Mouse (Mus musculus) kidney, embryonic 14.5 days (tissue): ENCODE measurements around the gene Nphp1. TPM values are rescaled to one million over a fixed set of nuclear protein-coding genes. Genes with fewer than 3 reads are reported as not detected.
A peak's percentile ranks its signal among the peaks of the same experiment; 100 is the strongest.

Source experiments
- ATAC-seq: fragments of 200-750 bp; cut with Nextera tagmentation; 2 replicates; pipeline ENCODE4 v1.8.0; 2017; ENCODE audit warnings: moderate number of reproducible peaks, mild to moderate bottlenecking, moderate TSS enrichment, moderate library complexity; ENCODE audit not compliant: low FRiP score, low TSS enrichment
- H3K27ac ChIP-seq: fragments of 300-500 bp; sonication (generic); 2 replicates; pipeline ENCODE4 v1.5.1; 2014; ENCODE audit warnings: low read depth, mild to moderate bottlenecking, low read length, moderate library complexity, mixed read lengths
- H3K27me3 ChIP-seq: fragments of 300-500 bp; sonication (generic); 2 replicates; pipeline ENCODE4 v1.6.1; 2014; ENCODE audit warnings: mild to moderate bottlenecking, low read length; ENCODE audit not compliant: control insufficient read depth, insufficient read depth
- H3K36me3 ChIP-seq: fragments of 300-500 bp; sonication (generic); 2 replicates; pipeline ENCODE4 v1.6.1; 2014; ENCODE audit warnings: low read length, mixed read lengths; ENCODE audit not compliant: control insufficient read depth, insufficient read depth
- H3K4me1 ChIP-seq: fragments of 300-500 bp; sonication (generic); 2 replicates; pipeline ENCODE4 v1.6.1; 2014; ENCODE audit warnings: low read length, mixed read lengths; ENCODE audit not compliant: control insufficient read depth, insufficient read depth
- H3K4me2 ChIP-seq: fragments of 300-500 bp; sonication (generic); replicated peaks from 2 replicates; pipeline ENCODE4 v1.6.1; 2014; ENCODE audit warnings: low read depth, mild to moderate bottlenecking, low read length
- H3K4me3 ChIP-seq: fragments of 300-500 bp; sonication (generic); 2 replicates; pipeline ENCODE4 v1.5.1; 2014; ENCODE audit warnings: mild to moderate bottlenecking, low read length
- H3K9ac ChIP-seq: fragments of 300-500 bp; sonication (generic); 2 replicates; pipeline ENCODE4 v1.6.1; 2014; ENCODE audit warnings: low read depth, mild to moderate bottlenecking, low read length, moderate library complexity
- H3K9me3 ChIP-seq: fragments of 300-500 bp; sonication (generic); 2 replicates; pipeline ENCODE4 v1.6.1; 2016; ENCODE audit warnings: low read length; ENCODE audit not compliant: control insufficient read depth
- WGBS: fragments of 180-500 bp; shearing (Covaris S2); extraction: QIAGEN DNeasy Blood & Tissue Kit; methylation state at CpG from one replicate; pipeline ENCODE4 v1.1.7; 2014; 5-methylcytosine and 5-hydroxymethylcytosine counted together
- polyA plus RNA-seq: library from polyadenylated mRNA; unstranded; fragments of >200 nt; fragmentation: Nextera tagmentation; extraction: Ambion mirVana; gene quantifications from 2 replicates; pipeline ENCODE4 v1.2.1, GENCODE M21; 2014

Nphp1 gene
- polyA plus RNA-seq, 1 experiment from 2014 or later: 32.0 TPM

DNA sequence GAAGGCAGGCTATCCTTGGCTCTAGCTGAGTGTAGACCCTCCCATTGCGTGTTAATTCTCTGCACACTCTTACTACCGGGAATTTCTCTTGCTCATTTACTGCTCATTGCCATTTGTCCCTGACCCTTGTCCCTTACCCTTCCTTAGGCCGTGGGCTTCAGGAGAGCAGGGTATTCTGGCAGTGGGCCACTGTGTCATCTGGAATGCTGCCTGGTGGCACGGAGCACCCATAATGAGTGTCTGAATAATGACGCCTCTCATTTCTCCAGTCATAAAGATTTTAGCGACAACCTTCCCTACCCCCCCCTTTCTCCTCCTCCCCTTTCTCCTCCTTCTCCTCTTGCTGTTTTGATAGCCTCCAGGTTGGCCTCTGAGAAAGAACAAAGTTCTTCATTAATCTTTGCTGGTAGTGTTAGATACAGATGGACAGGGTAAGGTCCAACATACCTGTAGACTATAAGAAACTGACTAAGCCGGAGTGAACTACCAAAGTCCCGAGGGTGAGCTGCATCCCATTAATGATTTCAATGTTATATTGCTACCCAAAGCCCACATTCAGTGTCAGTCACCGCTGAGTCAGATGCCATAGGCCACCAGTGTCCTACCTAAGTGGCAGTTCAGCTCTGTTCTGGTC, 53.1 kb downstream of the Nphp1 start:
- Histone ChIP-seq H3K9ac (no peak overlapping the region), H3K4me2 (no peak overlapping the region), H3K27ac (no peak overlapping the region), H3K36me3 (no peaks in the 10 kb centered on the region), H3K4me3 (no peak overlapping the region), H3K4me1 (0 out of 2 replicates have a peak, but pooled peaks cover 3% of the 10 kb centered on the region), H3K9me3 (no peaks in the 10 kb centered on the region), H3K27me3 (no peaks in the 10 kb centered on the region)
- ATAC-seq: no peak
- 51% methylated on average over 9 of the region's 9 CpGs for WGBS

DNA sequence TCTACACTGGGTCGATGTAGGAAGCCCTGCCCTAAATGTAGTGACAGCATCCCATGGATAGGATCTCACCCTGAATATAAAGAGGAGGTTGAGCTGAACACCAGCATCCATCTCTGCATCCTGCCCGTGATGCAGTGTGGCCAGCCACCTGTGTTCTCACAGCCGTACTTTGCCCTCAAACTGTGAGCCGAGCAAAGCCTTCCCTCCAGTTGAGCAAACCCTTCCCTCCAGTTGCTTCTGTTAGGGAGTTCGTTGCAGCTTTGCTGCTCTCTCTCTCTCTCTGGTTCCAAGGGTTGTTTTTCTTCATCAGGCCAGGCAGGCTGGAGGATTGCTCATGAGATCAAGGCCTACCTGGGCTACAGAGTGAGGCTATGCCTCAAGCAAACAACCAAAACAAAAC, 53.8 kb downstream of the Nphp1 start:
- 0 out of 2 replicates have a peak, but pooled peaks cover 3% of the 10 kb centered on the region for H3K4me1 ChIP-seq
- H3K27ac ChIP-seq: no peak overlapping the region
- no peak for ATAC-seq
- H3K9ac ChIP-seq: no peak overlapping the region
- 80% methylated on average over 5 of the region's 5 CpGs for WGBS
- H3K4me2 ChIP-seq: no peak overlapping the region
- H3K4me3 ChIP-seq: no peak overlapping the region
- no peaks in the 10 kb centered on the region for H3K27me3 ChIP-seq
- no peaks in the 10 kb centered on the region for H3K36me3 ChIP-seq
- H3K9me3 ChIP-seq: no peaks in the 10 kb centered on the region

DNA sequence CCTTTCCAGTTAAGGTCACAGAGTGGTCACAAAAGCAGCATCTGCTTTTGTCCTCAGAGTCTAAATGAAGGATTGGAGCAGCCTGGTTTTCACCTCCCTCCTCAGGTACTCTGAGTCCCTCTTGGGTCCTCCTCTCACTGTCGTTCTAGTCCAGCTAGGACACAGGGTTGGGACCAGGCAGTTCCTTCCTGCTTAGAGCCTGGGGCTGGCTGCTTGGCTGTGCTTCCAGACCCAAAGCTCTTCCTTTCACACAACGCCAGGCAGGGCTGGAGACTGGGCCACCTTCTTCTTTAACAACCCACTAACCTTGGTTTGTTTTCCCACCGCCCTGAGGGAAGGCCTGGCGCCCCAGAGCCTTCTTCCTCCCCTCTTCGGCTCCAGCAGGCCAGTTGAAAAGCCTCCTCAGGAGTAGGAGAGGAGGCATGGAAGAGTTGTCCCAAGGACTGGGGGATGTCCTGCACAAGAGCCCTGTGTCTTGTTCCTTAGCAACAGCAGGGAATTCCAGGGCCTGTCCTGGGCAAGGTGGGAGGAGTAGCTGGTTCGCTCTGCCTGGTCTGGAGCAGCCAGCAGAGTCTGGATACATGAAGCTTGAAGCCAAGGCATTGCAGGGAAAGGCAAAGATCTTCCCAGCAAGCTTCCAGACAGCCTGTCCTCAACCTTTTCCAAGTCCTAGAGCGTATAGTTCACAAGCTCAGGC, 58.2 kb downstream of the Nphp1 start:
- ATAC-seq: 0 out of 2 replicates have a peak, but pooled peaks have one; percentile 57
- no peak overlapping the region for H3K4me3 ChIP-seq
- no peaks in the 10 kb centered on the region for H3K36me3 ChIP-seq
- H3K27me3 ChIP-seq: peaks cover 2% of the 10 kb centered on the region; the same call in 1 of the 2 replicates
- peaks cover 2% of the 10 kb centered on the region; the same call in 1 of the 2 replicates for H3K4me1 ChIP-seq
- H3K9me3 ChIP-seq: no peaks in the 10 kb centered on the region
- H3K27ac ChIP-seq: no peak overlapping the region; the same call in 1 of the 2 replicates
- H3K9ac ChIP-seq: no peak overlapping the region
- WGBS: 50% methylated on average over 7 of the region's 7 CpGs
- no peak overlapping the region for H3K4me2 ChIP-seq

DNA sequence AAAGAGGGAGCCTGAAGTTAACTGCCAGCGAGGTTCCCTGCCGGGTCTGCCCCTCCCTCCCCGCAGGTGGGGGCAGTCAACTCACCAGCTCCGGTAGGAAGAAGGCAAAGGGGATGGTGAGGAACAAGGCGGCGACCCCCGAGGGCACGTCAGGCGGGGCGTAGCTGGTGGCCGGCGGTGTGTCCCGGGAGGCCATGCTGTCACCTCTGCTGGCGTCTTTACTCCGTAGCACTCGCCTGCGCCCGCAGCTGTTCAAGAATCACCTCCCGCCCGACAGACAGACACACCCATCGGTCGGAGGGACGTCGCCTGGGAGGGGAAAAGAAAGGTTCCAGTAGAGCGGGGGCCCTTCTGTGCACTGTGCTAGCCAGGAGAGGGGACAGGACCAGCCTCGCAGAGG, 59.0 kb downstream of the Nphp1 start, which contains the start of gene Mall:
Gene Mall, minus strand, starts transcription at position 262 of the 400 bp plus-strand sequence.
- Histone ChIP-seq H3K4me2 (peak within 1 kb of the TSS; percentile 38), H3K9ac (peak within 1 kb of the TSS; percentile 44), H3K4me3 (peak within 1 kb of the TSS; percentile 19; the same call in 1 of the 2 replicates), H3K9me3 (no peaks in the 10 kb centered on the region), H3K36me3 (no peaks in the 10 kb centered on the region), H3K27ac (peak within 1 kb of the TSS; percentile 19; the same call in 1 of the 2 replicates), H3K27me3 (peaks cover 2% of the 10 kb centered on the region; the same call in 1 of the 2 replicates), H3K4me1 (no peaks in the 10 kb centered on the region; the same call in 1 of the 2 replicates)
- under 1% methylated on average over 26 of the region's 26 CpGs for WGBS
- ATAC-seq: no peak

DNA sequence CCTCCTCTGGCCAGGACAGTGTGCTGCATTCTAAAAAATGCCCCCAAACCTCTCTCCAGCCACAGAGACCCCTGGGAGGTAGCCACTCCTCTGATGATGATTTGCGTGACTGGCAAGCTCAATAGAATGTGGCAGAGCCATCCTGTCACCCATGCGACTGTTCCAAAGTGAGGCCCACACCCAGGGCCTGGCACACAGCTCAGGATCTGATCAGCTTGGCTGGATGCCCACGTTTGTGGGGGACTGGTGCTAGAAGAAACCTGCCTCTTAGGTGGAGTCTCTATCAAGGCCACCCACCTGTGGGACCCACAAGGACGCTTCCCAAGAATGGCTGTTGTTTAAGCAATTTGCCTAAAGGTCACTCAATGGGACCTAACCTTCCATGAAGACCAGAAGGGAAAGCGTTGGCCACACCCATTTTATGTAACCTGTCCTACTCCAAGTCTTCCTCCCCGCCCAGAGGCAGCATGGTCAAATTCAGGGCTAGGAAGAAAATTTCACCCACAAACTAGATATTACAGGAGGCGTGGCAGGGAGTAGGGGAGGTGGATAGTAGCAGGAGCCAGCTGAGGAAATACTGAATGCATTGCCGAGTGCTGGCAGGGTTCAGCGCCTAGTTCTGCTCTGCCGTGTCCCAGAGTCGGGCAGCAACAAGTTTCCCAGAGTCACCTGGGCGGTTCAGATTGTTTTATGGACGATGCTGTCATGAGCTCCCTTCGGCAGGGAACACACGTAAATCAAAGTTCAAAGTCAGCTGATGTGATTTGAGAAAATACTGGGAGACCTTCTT, 59.8 kb downstream of the Nphp1 start:
- Histone ChIP-seq H3K27me3 (peaks cover 2% of the 10 kb centered on the region; the same call in 1 of the 2 replicates), H3K4me1 (no peaks in the 10 kb centered on the region; the same call in 1 of the 2 replicates), H3K9ac (no peak overlapping the region), H3K4me3 (0 out of 2 replicates have a peak overlapping the region, but pooled peaks have one; percentile 1), H3K9me3 (no peaks in the 10 kb centered on the region), H3K27ac (0 out of 2 replicates have a peak overlapping the region, but pooled peaks have one; percentile 19), H3K4me2 (0 out of 2 replicates have a peak overlapping the region, but pooled peaks have one; percentile 38), H3K36me3 (no peaks in the 10 kb centered on the region)
- 32% methylated on average over 15 of the region's 15 CpGs for WGBS
- 0 out of 2 replicates have a peak, but pooled peaks have one; percentile 24 for ATAC-seq

DNA sequence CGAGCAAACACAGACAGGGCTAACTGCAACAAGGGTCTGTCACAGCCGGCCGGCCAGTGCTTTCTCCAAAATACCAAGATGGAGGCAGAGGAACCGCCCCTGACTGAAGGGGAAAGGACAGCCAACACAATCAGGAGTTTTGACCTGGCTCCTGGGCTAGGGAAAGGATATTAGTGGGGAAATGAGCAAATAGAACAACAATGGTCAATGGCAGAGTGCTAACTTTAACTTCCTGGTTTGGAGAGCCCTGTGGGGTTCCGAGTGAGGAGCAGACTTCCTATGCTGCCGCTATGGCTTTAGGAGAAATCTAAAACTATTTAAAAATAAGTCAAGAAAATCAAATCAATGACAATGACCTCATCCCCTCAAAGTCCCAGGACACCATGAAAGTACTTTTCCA, 60.6 kb downstream of the Nphp1 start:
- no peak overlapping the region for H3K4me3 ChIP-seq
- H3K27me3 ChIP-seq: peaks cover 2% of the 10 kb centered on the region; the same call in 1 of the 2 replicates
- ATAC-seq: no peak
- no peak overlapping the region for H3K9ac ChIP-seq
- 79% methylated on average over 6 of the region's 6 CpGs for WGBS
- no peaks in the 10 kb centered on the region for H3K9me3 ChIP-seq
- no peaks in the 10 kb centered on the region; the same call in 1 of the 2 replicates for H3K4me1 ChIP-seq
- no peaks in the 10 kb centered on the region for H3K36me3 ChIP-seq
- H3K27ac ChIP-seq: no peak overlapping the region
- no peak overlapping the region for H3K4me2 ChIP-seq

DNA sequence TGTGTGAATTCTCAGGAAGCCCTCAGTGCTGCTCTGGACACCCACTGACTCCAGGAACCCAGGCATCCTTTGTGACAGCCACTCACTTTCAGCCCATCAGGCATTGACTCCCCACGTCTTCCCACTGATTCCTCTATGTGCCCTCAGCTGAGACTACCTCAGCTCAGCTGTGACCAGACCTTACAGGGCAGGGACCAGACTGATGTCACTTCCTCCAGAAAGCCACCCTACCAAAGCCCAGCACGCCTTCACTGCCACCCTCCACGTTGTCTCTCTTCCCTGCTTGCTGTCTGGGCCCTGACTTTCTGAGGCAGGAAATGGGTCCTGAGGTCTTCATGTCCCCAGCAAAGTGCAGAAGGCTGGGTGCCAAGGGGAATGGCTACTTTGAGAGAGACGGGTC, 65.5 kb downstream of the Nphp1 start:
- Histone ChIP-seq H3K4me2 (no peak overlapping the region), H3K9me3 (no peaks in the 10 kb centered on the region), H3K36me3 (no peaks in the 10 kb centered on the region), H3K4me3 (no peak overlapping the region), H3K27me3 (no peaks in the 10 kb centered on the region), H3K27ac (peak overlapping the region; percentile 78), H3K9ac (no peak overlapping the region), H3K4me1 (peaks cover 12% of the 10 kb centered on the region)
- no peak for ATAC-seq
- WGBS: 62% methylated on average over 4 of the region's 4 CpGs

DNA sequence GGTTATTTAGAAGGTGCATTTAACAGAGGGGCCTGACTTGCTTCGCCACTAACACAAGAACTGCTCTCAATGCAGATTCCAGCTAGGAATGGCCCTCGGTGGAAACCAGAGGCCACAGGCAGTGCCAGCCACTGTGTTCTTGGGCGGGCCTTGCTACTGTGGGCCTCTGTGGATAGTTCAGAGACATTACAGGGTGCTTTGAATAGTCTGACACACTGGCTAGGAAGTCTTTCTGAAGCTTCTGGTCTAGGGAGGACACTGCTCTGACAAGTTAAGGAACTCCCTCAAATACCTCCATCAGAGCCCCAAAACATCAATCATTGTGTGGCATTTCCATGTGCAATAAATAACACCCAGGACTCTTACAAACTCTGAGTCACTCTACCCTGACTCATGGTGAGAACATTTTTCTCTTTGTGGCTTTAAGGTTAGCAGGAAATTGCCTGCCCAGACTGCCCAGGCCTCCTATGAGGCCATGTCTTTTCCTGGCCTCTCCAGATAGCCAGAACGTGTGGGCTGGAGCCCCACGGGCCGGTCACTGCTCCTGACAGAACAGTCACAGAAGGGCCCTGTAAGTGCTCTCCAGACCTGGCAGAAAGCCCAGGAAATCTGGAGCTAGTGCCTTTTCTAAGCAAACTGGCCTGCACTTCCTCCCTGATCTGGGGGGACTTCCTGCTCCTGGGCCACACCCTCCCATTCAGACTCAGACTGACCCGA, 66.4 kb downstream of the Nphp1 start:
- Histone ChIP-seq H3K36me3 (no peaks in the 10 kb centered on the region), H3K4me1 (peaks cover 12% of the 10 kb centered on the region), H3K4me3 (no peak overlapping the region), H3K4me2 (no peak overlapping the region), H3K27me3 (no peaks in the 10 kb centered on the region), H3K27ac (peak overlapping the region; percentile 87), H3K9ac (no peak overlapping the region), H3K9me3 (no peaks in the 10 kb centered on the region)
- ATAC-seq: peak; percentile 84
- WGBS: 32% methylated on average over 7 of the region's 7 CpGs
